Mouse (Mus musculus) midbrain, embryonic 15.5 days (tissue): ENCODE data around the gene Sp7. TPM values are rescaled to one million over a fixed set of nuclear protein-coding genes. Genes with fewer than 3 reads are reported as not detected.
"Not testable (repeated sequence)": the region's sequence is repeated elsewhere in the genome, so short reads cannot be mapped to it uniquely, and the experiment has no call there.

Experiments
- ATAC-seq: fragments of 200-750 bp; cut with Nextera tagmentation; replicated peaks from 2 replicates; pipeline ENCODE4 v1.8.0; 2017; ENCODE audit warnings: moderate TSS enrichment
- H3K27ac ChIP-seq: fragments of 300-500 bp; sonication (generic); 2 replicates; pipeline ENCODE4 v1.5.1; 2015; ENCODE audit warnings: mild to moderate bottlenecking, inconsistent platforms
- H3K27me3 ChIP-seq: fragments of 300-500 bp; sonication (generic); replicated peaks from 2 replicates; pipeline ENCODE4 v1.6.1; 2015; ENCODE audit warnings: inconsistent platforms
- H3K36me3 ChIP-seq: fragments of 300-500 bp; sonication (generic); replicated peaks from 2 replicates; pipeline ENCODE4 v1.6.1; 2015; ENCODE audit warnings: inconsistent platforms
- H3K4me1 ChIP-seq: fragments of 300-500 bp; sonication (generic); 2 replicates; pipeline ENCODE4 v1.6.1; 2015; ENCODE audit warnings: inconsistent platforms
- H3K4me2 ChIP-seq: fragments of 300-500 bp; sonication (generic); 2 replicates; pipeline ENCODE4 v1.6.1; 2015; ENCODE audit warnings: inconsistent platforms, mild to moderate bottlenecking, moderate library complexity
- H3K4me3 ChIP-seq: fragments of 300-500 bp; sonication (generic); 2 replicates; pipeline ENCODE4 v1.5.1; 2015; ENCODE audit warnings: mild to moderate bottlenecking, inconsistent platforms
- H3K9ac ChIP-seq: fragments of 300-500 bp; sonication (generic); 2 replicates; pipeline ENCODE4 v1.6.1; 2015; ENCODE audit warnings: mild to moderate bottlenecking, inconsistent platforms
- H3K9me3 ChIP-seq: fragments of 300-500 bp; sonication (generic); 2 replicates; pipeline ENCODE4 v1.6.1; 2016; ENCODE audit warnings: inconsistent platforms
- WGBS: fragments of 180-500 bp; shearing (Covaris S2); methylation state at CpG from one replicate; pipeline ENCODE4 v1.1.7; 2015; ENCODE audit warnings: mixed read lengths; 5-methylcytosine and 5-hydroxymethylcytosine counted together
- polyA plus RNA-seq: library from polyadenylated mRNA; unstranded; fragments of >200 nt; fragmentation: Nextera tagmentation; extraction: Ambion mirVana; gene quantifications from 2 replicates; pipeline ENCODE4 v1.2.1, GENCODE M21; 2015

Gene Sp7
- polyA plus RNA-seq, 1 experiment from 2014 or later, result 0.26 TPM

DNA sequence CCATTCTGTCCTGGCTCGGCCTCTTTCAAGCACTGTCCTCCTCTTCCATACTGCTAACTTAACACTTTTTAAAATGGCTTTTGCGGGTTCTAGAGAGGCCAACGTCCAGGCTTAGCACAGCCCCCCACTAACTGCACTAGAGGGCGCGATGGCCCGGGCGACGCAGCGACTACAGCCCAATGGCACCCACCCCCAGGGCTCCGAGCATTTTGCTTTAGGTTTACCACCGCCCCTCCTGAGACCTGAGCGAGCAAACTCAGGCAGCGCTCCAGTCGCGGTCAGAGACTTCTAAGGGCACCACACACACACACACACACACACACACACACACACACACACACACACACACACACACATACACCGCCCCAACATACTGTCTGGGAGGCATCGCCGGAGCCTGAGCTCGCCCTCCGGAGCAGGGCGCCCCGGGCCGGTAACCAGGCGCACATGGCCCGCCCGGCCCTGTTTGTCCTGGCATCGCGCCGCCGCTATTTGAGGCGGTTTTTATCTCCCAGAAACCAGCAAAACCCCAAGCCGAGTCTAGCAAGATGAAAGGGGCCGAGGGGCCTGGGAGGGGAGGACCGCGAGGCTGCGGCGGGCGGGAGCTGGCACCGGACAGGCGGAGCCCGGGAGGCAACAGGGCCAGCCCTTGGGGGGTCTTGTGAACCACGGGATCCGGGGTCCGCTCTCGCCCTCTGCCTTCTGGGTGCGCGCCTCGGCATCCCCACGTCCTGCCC, 11.7 kb downstream of the Sp7 start:
- H3K4me1 ChIP-seq, result peaks cover 30% of the 10 kb centered on the region
- peaks cover 38% of the 10 kb centered on the region for H3K27me3 ChIP-seq
- H3K27ac ChIP-seq, result peak overlapping the region; percentile 68
- peak overlapping the region; percentile 58 for H3K9ac ChIP-seq
- ATAC-seq, result peak; percentile 53; the same call in 1 of the 2 replicates
- H3K9me3 ChIP-seq, result no peaks in the 10 kb centered on the region
- H3K4me2 ChIP-seq, result peak overlapping the region; percentile 99
- peak overlapping the region; percentile 49 for H3K4me3 ChIP-seq
- no peaks in the 10 kb centered on the region for H3K36me3 ChIP-seq
- under 1% methylated on average over 47 of the region's 49 CpGs for WGBS

DNA sequence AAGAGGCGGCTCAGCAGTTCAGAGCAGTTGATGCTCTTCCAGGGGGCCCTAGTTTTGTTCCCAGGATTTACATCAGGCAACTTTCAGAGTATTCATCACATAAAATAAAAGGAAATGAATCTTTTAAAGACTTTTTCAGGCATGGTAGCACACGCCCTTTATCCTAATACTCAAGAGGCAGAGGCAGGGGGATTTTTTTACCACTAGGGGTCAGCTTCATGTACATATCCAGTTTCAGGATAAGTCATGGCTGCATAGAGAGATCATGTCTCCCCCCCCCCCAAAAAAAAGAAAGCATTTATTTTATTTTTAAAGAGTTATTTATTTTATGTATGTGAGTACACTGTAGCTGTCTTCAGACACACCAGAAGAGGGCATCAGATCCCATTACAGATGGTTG, 13.0 kb downstream of the Sp7 start:
- Histone ChIP-seq H3K9ac (no peak overlapping the region), H3K4me3 (no peak overlapping the region), H3K36me3 (no peaks in the 10 kb centered on the region), H3K4me2 (no peak overlapping the region), H3K9me3 (no peaks in the 10 kb centered on the region), H3K4me1 (peaks cover 38% of the 10 kb centered on the region), H3K27me3 (peaks cover 33% of the 10 kb centered on the region), H3K27ac (no peak overlapping the region)
- ATAC-seq, result no peak
- 79% methylated on average over 2 of the region's 2 CpGs for WGBS

DNA sequence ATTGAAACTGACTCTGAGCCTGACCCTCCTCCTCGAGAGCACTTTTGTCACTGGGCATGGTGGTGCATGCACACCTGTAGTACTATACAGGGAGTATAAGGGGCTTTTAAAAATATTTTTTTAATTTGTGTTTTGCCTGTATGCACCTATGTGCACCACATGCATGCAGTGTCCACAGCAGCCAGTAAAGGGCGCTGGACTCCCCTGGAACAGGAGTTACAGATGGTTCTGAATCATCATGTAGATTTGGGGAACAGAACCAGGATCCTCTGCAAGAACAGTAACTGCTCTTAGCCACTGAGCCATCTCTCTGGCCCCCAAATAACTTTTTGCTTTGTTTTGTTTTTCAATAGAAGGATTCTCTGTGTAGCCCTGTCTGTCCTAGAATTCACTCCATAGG, 14.8 kb downstream of the Sp7 start:
- 60% methylated on average over 2 of the region's 2 CpGs for WGBS
- no peak for ATAC-seq

GRCm38 (mm10) chr15:102350942-102351291, 16.1 kb downstream of the Sp7 start:
- Histone ChIP-seq H3K4me2 (peak overlapping the region; percentile 84), H3K9ac (peak overlapping the region; percentile 34), H3K27me3 (peaks cover 3% of the 10 kb centered on the region; the same call in 1 of the 2 replicates), H3K4me1 (peaks cover 26% of the 10 kb centered on the region), H3K27ac (0 out of 2 replicates have a peak overlapping the region, but pooled peaks have one; percentile 49), H3K36me3 (no peaks in the 10 kb centered on the region), H3K9me3 (no peaks in the 10 kb centered on the region), H3K4me3 (peak overlapping the region; percentile 62)
- 10% methylated on average over 11 of the region's 11 CpGs for WGBS
- ATAC-seq, result peak; percentile 10; the same call in 1 of the 2 replicates

More for the DNA sequence above, 14.8 kb downstream of the Sp7 start:
- Histone ChIP-seq H3K9me3 (no peaks in the 10 kb centered on the region), H3K4me3 (no peak overlapping the region), H3K4me2 (no peak overlapping the region), H3K27me3 (peaks cover 15% of the 10 kb centered on the region), H3K36me3 (no peaks in the 10 kb centered on the region), H3K4me1 (peaks cover 29% of the 10 kb centered on the region), H3K27ac (no peak overlapping the region), H3K9ac (no peak overlapping the region)

- H3K27me3 ChIP-seq, result no peaks in the 10 kb centered on the region
- no peaks in the 10 kb centered on the region for H3K36me3 ChIP-seq
- peak within 1 kb of the TSS; percentile 62 for H3K9ac ChIP-seq
- peaks cover 20% of the 10 kb centered on the region for H3K4me1 ChIP-seq
- H3K9me3 ChIP-seq, result no peaks in the 10 kb centered on the region
- ATAC-seq, result peak; percentile 89
- H3K4me3 ChIP-seq, result peak within 1 kb of the TSS; percentile 62
- peak within 1 kb of the TSS; percentile 49 for H3K27ac ChIP-seq
- under 1% methylated on average over 56 of the region's 56 CpGs for WGBS
- peak within 1 kb of the TSS; percentile 84 for H3K4me2 ChIP-seq
These were observed 16.6 kb downstream of the Sp7 start, which contains the start of gene Aaas for GRCm38 (mm10) chr15:102350138-102350941. Aaas (minus strand) TSS chr15:102350771.

DNA sequence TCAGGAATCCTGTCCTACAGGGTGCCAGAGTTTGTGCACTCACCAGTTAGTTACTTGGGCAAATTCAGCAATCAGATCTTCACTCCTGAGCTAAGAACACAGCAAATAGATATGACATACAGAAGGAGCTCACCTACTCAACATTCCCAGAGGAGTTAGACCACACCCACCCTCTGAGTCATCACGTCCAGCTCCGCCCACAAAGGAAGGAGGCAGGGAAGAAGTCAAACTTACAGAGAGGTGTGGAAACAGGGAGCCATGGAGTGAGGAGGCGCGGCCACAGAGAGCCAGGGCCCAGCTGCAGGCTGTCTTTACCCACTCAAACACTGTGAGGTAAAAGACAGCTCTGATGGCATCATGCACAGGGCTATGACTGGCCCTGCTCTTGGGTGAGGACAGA, 20.5 kb downstream of the Sp7 start:
- no peak for ATAC-seq
- H3K27ac ChIP-seq, result no peak overlapping the region

DNA sequence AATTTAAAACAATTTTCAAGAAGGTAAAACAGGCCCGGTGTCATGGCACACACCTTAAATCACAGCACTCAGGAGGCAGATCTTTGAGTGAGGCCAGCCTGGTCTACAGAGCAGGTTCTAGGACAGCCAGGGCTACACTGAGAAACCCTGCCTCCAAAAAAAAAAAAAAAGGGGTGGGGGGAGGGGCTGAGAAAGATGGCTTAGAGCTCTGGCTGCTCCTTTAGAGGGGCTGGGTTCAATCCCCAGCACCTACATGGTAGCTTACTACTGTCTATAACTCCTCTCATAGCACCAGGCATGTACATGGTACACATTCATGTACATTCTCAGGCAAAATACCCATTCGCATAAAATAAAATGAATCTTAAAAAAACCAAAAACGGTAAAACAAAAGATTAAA, 22.5 kb downstream of the Sp7 start:
- no peaks in the 10 kb centered on the region for H3K9me3 ChIP-seq
- ATAC-seq, result no peak
- no peak overlapping the region for H3K4me2 ChIP-seq
- H3K4me3 ChIP-seq, result no peak overlapping the region
- no peaks in the 10 kb centered on the region; the same call in 1 of the 2 replicates for H3K36me3 ChIP-seq
- WGBS, result 96% methylated on average over 3 of the region's 3 CpGs
- peaks cover under 1% of the 10 kb centered on the region for H3K4me1 ChIP-seq
- no peak overlapping the region for H3K9ac ChIP-seq
- no peak overlapping the region for H3K27ac ChIP-seq
- H3K27me3 ChIP-seq, result no peaks in the 10 kb centered on the region

More for the DNA sequence above, 20.5 kb downstream of the Sp7 start:
- whole genome bisulfite sequencing, result 91% methylated on average over 4 of the region's 4 CpGs
- H3K4me1 ChIP-seq, result peaks cover 13% of the 10 kb centered on the region
- no peaks in the 10 kb centered on the region for H3K36me3 ChIP-seq
- H3K9ac ChIP-seq, result no peak overlapping the region
- no peak overlapping the region for H3K4me2 ChIP-seq
- H3K4me3 ChIP-seq, result no peak overlapping the region
- H3K9me3 ChIP-seq, result no peaks in the 10 kb centered on the region
- H3K27me3 ChIP-seq, result no peaks in the 10 kb centered on the region

GRCm38 (mm10) chr15:102341580-102341979, 25.4 kb downstream of the Sp7 start:
- Histone ChIP-seq H3K9me3 (no peaks in the 10 kb centered on the region), H3K4me3 (no peak overlapping the region), H3K4me1 (no peaks in the 10 kb centered on the region), H3K27me3 (no peaks in the 10 kb centered on the region), H3K36me3 (peaks cover 6% of the 10 kb centered on the region), H3K9ac (no peak overlapping the region), H3K4me2 (no peak overlapping the region), H3K27ac (no peak overlapping the region)
- WGBS, result 8% methylated on average over 1 of the region's 1 CpGs
- ATAC-seq, result no peak

GRCm38 (mm10) chr15:102339612-102340011, 27.4 kb downstream of the Sp7 start:
- Histone ChIP-seq H3K27me3 (no peaks in the 10 kb centered on the region), H3K4me2 (no peak overlapping the region), H3K27ac (no peak overlapping the region), H3K9ac (no peak overlapping the region), H3K9me3 (no peaks in the 10 kb centered on the region), H3K36me3 (peaks cover 15% of the 10 kb centered on the region), H3K4me1 (no peaks in the 10 kb centered on the region), H3K4me3 (no peak overlapping the region)
- WGBS, result 81% methylated on average over 5 of the region's 5 CpGs
- no peak for ATAC-seq

DNA sequence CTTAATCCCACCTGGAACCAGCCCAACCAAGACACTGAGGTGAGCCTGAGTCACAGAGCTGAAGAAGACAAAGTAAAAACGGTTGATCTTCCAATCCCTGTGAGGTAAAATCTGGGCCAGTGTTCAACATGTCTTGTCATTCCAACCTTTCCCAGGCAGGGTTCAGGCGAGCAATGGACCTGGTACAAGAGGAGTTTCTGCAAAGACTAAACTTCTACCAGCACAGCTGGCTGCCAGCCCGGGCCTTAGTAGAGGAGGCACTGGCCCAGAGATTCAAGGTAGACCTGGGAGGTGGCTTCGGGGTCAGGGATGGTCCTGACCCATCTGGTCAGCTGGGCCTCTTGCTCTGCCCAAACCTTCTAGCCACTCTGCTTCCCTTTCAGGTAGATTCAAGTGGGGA, 30.0 kb downstream of the Sp7 start:
- H3K9ac ChIP-seq, result no peak overlapping the region
- no peak overlapping the region for H3K4me2 ChIP-seq
- peaks cover 14% of the 10 kb centered on the region for H3K4me1 ChIP-seq
- H3K9me3 ChIP-seq, result no peaks in the 10 kb centered on the region
- no peak overlapping the region for H3K4me3 ChIP-seq
- H3K27ac ChIP-seq, result no peak overlapping the region
- no peak for ATAC-seq
- H3K27me3 ChIP-seq, result no peaks in the 10 kb centered on the region
- H3K36me3 ChIP-seq, result peaks cover 29% of the 10 kb centered on the region
- WGBS, result 87% methylated on average over 4 of the region's 4 CpGs

DNA sequence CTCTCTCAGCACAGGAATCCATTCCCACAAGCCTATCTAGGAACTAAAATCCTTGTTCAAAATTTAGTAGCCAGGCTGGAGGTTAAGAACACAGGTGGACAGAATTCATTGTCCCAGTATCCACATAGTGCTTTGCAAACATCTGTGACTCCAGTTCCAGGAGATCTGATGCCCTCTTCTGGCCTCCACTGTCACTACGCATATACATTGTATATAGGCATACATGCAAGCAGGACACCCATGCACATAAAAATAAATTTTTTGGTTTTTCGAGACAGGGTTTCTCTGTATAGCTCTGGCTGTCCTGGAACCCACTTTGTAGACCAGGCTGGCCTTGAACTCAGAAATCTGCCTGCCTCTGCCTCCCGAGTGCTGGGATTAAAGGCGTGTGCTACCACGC, 31.1 kb downstream of the Sp7 start:
- not testable (repeated sequence) for H3K9ac ChIP-seq, H3K27ac ChIP-seq, H3K9me3 ChIP-seq, H3K4me3 ChIP-seq, ATAC-seq, H3K4me2 ChIP-seq, H3K27me3 ChIP-seq
- WGBS, result 95% methylated on average over 5 of the region's 5 CpGs
- Histone ChIP-seq H3K36me3 (peaks cover 30% of the 10 kb centered on the region), H3K4me1 (peaks cover 19% of the 10 kb centered on the region)

- WGBS, result 93% methylated on average over 8 of the region's 8 CpGs
- Histone ChIP-seq H3K27ac (no peak overlapping the region), H3K36me3 (peaks cover 37% of the 10 kb centered on the region), H3K27me3 (no peaks in the 10 kb centered on the region), H3K9ac (no peak overlapping the region), H3K4me1 (peaks cover 20% of the 10 kb centered on the region), H3K9me3 (no peaks in the 10 kb centered on the region), H3K4me2 (no peak overlapping the region), H3K4me3 (no peak overlapping the region)
- no peak for ATAC-seq
These were observed 31.7 kb downstream of the Sp7 start for GRCm38 (mm10) chr15:102335254-102335653.
